ENCODE assay signal across 18 mouse cellular contexts in the genomic region with DNA sequence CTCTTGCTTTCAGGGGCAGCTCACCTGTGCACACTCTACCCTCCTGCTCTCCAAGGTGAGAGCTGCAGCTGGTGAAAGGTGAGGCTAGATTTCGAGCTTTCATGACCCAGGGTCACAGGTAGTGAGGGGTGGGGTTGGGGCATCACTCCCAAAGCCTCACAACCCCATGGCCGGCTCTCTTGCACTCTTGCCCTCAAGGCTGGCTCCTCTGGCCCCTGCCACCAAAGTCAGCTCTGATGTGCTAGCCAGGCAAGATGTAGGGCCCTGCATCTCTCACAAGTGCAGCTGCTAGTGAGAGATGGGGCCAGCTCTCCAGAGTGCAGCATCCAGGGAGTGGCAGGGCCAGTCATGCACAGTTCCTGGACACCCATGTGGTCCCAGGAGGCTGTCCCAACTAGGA. TPM values are rescaled to one million over a fixed set of nuclear protein-coding genes. Genes with fewer than 3 reads are reported as not detected.
A peak's percentile ranks its signal among the peaks of the same experiment; 100 is the strongest.
DNase-seq lines count a peak whose midpoint lies in the region; ATAC-seq and TF ChIP-seq lines count a peak whose summit lies in the region.
"Had no signal": no experiment of that assay in that cellular context is flagged by ENCODE, and none has a peak within 500 bp of the region (broad histone marks: within the 10 kb centered on the region; RNA-seq: fewer than 3 reads in every experiment).

No protein-coding gene starts in this region.

- TF ChIP-seq EP300 in heart, adult 2 months (IDR thresholded peaks at IDR 0.05; ENCODE audit: insufficient read depth, low read depth, low read length): no peak

- H3K27me3 ChIP-seq in heart, adult 2 months (ENCODE audit: control insufficient read depth, insufficient read depth, low read length): no peaks in the 10 kb centered on the region
- no peaks in the 10 kb centered on the region for H3K27me3 ChIP-seq in kidney, embryonic 14.5 days (ENCODE audit: control insufficient read depth, insufficient read depth, low read length)
- H3K27me3 ChIP-seq: forebrain, embryonic 13.5 days; forebrain, embryonic 15.5 days had no signal

- intact Hi-C loops in heart, adult 2 months (cut with DNase I): no loop called here

- H3K4me2 ChIP-seq in kidney, embryonic 14.5 days (replicated peaks; ENCODE audit: low read depth, low read length): no peak overlapping the region
- H3K4me2 ChIP-seq: forebrain, embryonic 13.5 days; forebrain, embryonic 15.5 days had no signal

- WGBS in heart, adult 2 months: 67% methylated on average over 2 of the region's 2 CpGs
- WGBS in kidney, embryonic 14.5 days: 66% methylated on average over 2 of the region's 2 CpGs

- no peaks in the 10 kb centered on the region; the same call in 1 of the 2 replicates for H3K9me3 ChIP-seq in kidney, embryonic 14.5 days (ENCODE audit: control insufficient read depth, low read length)
- H3K9me3 ChIP-seq: forebrain, embryonic 15.5 days had no signal

- TF ChIP-seq POLR2A in heart, adult 2 months (IDR thresholded peaks at IDR 0.05; ENCODE audit: insufficient read depth, low read depth, low read length): no peak

- H3K36me3 ChIP-seq in heart, adult 2 months (ENCODE audit: control insufficient read depth, insufficient read depth, low read length): no peaks in the 10 kb centered on the region
- H3K36me3 ChIP-seq in kidney, embryonic 14.5 days (ENCODE audit: control insufficient read depth, insufficient read depth, low read length): no peaks in the 10 kb centered on the region
- H3K36me3 ChIP-seq: forebrain, embryonic 15.5 days had no signal

- DNase-seq in heart, adult 11 months: peak; percentile 66
- DNase-seq in heart, adult 2 months: no peak
- no peak for DNase-seq in kidney, adult 18-20 months
- DNase-seq in urinary bladder, postnatal 4 days (ENCODE audit: low spot score in 2 of 2): no peak
- DNase-seq: adrenal gland, adult 2 months; adrenal gland, postnatal 10 days; adrenal gland, postnatal 25 days; cerebellum, adult 11-12 months; cerebellum, adult 2 months; cerebellum, adult 9-10 months; cerebellum, postnatal 10 days; cerebellum, postnatal 25 days; forebrain, postnatal 0 days had no signal

- H3K9ac ChIP-seq in heart, adult 2 months (ENCODE audit: low read depth, low read length): no peak overlapping the region
- H3K9ac ChIP-seq in kidney, embryonic 14.5 days (ENCODE audit: low read depth, low read length): 0 out of 2 replicates have a peak overlapping the region, but pooled peaks have one; percentile 4
- H3K9ac ChIP-seq: forebrain, embryonic 13.5 days; forebrain, embryonic 15.5 days; forebrain, postnatal 0 days had no signal

- no peak for TF ChIP-seq CTCF in heart, adult 2 months (IDR thresholded peaks at IDR 0.05)

- H3K4me1 ChIP-seq in heart, adult 2 months (ENCODE audit: control insufficient read depth, insufficient read depth, low read length): no peaks in the 10 kb centered on the region
- H3K4me1 ChIP-seq in kidney, embryonic 14.5 days (ENCODE audit: control insufficient read depth, insufficient read depth, low read length): no peaks in the 10 kb centered on the region
- H3K4me1 ChIP-seq: forebrain, embryonic 13.5 days; forebrain, embryonic 15.5 days had no signal

- no peak for ATAC-seq in kidney, embryonic 14.5 days (ENCODE audit: low FRiP score, low TSS enrichment)
- peak; percentile 33; the same call in 1 of the 2 replicates for ATAC-seq in erythroid progenitor cell, adult 5-6 weeks (replicated peaks; ENCODE audit: low FRiP score, poor library complexity, severe bottlenecking)
- ATAC-seq: forebrain, embryonic 13.5 days; forebrain, embryonic 15.5 days; forebrain, postnatal 0 days had no signal

- H3K27ac ChIP-seq in heart, adult 2 months: no peak overlapping the region
- no peak overlapping the region for H3K27ac ChIP-seq in kidney, embryonic 14.5 days (ENCODE audit: low read depth, low read length)
- H3K27ac ChIP-seq: forebrain, embryonic 13.5 days; forebrain, embryonic 15.5 days had no signal

- no peak overlapping the region for H3K4me3 ChIP-seq in heart, adult 2 months
- H3K4me3 ChIP-seq in kidney, embryonic 14.5 days (ENCODE audit: low read length): no peak overlapping the region
- H3K4me3 ChIP-seq: erythroblast, embryonic 14.5 days; forebrain, embryonic 13.5 days; forebrain, embryonic 15.5 days had no signal

- H3K79me2 ChIP-seq in heart, adult 2 months (replicated peaks; ENCODE audit: control insufficient read depth, insufficient read depth, low read length): no peaks in the 10 kb centered on the region

RNA-seq across cellular contexts. Expression of a gene that starts 17.8 kb away (rescaled TPM):
- 100 to 1,000 TPM; 222 to 248 TPM for total RNA-seq in heart, adult 2 months (2021)
- polyA plus RNA-seq in heart, adult 2 months (2012; rRNA removed): 59.4 and 143 TPM in 2 replicates
- 12.8 and 21.1 TPM in 2 replicates for polyA plus RNA-seq in kidney, embryonic 14.5 days (2014; fragmentation: Nextera tagmentation; extraction: Ambion mirVana)
- 8.4 and 12.6 TPM in 2 replicates for total RNA-seq in erythroid progenitor cell, adult 5-6 weeks (2015; ENCODE audit: low replicate concordance)
- total RNA-seq in erythroid progenitor cell, adult 5-6 weeks (2017; ENCODE audit: low replicate concordance): 29.3 and 32.6 TPM in 2 replicates

RNA-seq across cellular contexts. Expression of a gene that starts 48.6 kb away (rescaled TPM):
- total RNA-seq in heart, adult 2 months (2021): 10 to 100 TPM; 12.3 to 14.7 TPM
- polyA plus RNA-seq in heart, adult 2 months (2012; rRNA removed): 8.1 and 8.4 TPM in 2 replicates
- polyA plus RNA-seq in kidney, embryonic 14.5 days (2014; fragmentation: Nextera tagmentation; extraction: Ambion mirVana): 5.8 and 9.3 TPM in 2 replicates
- 20.9 and 23.5 TPM in 2 replicates for total RNA-seq in erythroid progenitor cell, adult 5-6 weeks (2015; ENCODE audit: low replicate concordance)
- 29.0 and 51.1 TPM in 2 replicates for total RNA-seq in erythroid progenitor cell, adult 5-6 weeks (2017; ENCODE audit: low replicate concordance)

RNA-seq across cellular contexts. Expression of a gene that starts 49.4 kb away (rescaled TPM):
- total RNA-seq in heart, adult 2 months (2021): 10 to 100 TPM; 18.8 to 20.9 TPM
- 18.4 and 30.3 TPM in 2 replicates for polyA plus RNA-seq in heart, adult 2 months (2012; rRNA removed)
- 65.6 and 88.7 TPM in 2 replicates for polyA plus RNA-seq in kidney, embryonic 14.5 days (2014; fragmentation: Nextera tagmentation; extraction: Ambion mirVana)
- total RNA-seq in erythroid progenitor cell, adult 5-6 weeks (2015; ENCODE audit: low replicate concordance): 54.1 and 72.5 TPM in 2 replicates
- 63.2 and 85.4 TPM in 2 replicates for total RNA-seq in erythroid progenitor cell, adult 5-6 weeks (2017; ENCODE audit: low replicate concordance)

Comparison
In these comparisons a context has a peak if more than half of its experiments do, and no peak if none do; other contexts are left out.
1. RNA of a gene that starts 17.8 kb away (total RNA-seq): 222 to 248 TPM in heart, adult 2 months; 8.4 to 32.6 TPM in erythroid progenitor cell, adult 5-6 weeks; every median in the first group is over 4 times any median in the second.